Mouse (Mus musculus) T-cell, adult 2 months (primary cell): ENCODE results near the gene Ubtf.
"Not testable (repeated sequence)": the region's sequence is repeated elsewhere in the genome, so short reads cannot be mapped to it uniquely, and the experiment has no call there.

Experiments used
- DNase-seq: peaks from one replicate; pipeline ENCODE4 v3.0.0; 2022; ENCODE audit warnings: low spot score

Gene Ubtf

DNA sequence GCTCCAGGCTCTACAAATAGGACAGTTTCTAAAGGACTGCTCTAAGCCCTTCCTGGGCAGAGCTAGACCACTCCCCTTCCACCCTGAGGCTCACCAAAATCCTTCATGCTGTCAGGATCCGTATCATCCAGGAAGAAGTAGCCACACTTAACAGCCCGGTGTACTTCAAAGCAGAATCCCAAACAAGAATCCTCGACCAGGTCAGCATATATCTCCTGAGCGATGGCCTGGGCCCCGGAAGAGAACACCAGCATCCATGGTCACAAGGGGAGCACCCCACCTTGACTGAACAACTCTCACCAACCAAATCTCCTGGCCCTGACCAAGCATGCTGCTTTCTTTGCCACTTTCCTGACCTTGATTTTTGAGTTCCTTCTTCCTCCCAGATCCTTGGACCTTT, 25.1 kb downstream of the Ubtf start:
- no peak for DNase-seq

DNA sequence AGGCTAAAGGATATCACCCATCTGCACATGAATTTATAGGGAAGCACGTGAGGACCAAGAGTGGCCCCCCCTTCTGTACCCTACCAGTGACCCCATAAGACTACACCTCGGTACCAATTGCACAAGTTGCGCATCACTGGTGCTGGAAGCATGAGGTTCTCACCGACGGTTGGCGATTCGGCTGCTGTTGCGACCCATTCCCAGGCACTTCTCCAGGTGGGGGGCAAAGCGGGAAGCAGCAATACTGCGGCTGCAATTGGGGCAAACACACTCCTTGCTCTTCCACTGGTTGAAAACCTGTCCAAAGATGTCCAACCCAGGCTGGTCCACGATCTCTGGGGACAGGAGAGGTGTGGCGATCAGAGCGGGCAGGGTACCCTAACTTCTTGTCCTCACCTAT, 25.6 kb downstream of the Ubtf start:
- no peak for DNase-seq

GRCm38 (mm10) chr11:102291051-102291535, 28.4 kb downstream of the Ubtf start:
- DNase-seq, result no peak

- DNase-seq, result no peak
These were observed 29.4 kb downstream of the Ubtf start for GRCm38 (mm10) chr11:102290141-102290540.

DNA sequence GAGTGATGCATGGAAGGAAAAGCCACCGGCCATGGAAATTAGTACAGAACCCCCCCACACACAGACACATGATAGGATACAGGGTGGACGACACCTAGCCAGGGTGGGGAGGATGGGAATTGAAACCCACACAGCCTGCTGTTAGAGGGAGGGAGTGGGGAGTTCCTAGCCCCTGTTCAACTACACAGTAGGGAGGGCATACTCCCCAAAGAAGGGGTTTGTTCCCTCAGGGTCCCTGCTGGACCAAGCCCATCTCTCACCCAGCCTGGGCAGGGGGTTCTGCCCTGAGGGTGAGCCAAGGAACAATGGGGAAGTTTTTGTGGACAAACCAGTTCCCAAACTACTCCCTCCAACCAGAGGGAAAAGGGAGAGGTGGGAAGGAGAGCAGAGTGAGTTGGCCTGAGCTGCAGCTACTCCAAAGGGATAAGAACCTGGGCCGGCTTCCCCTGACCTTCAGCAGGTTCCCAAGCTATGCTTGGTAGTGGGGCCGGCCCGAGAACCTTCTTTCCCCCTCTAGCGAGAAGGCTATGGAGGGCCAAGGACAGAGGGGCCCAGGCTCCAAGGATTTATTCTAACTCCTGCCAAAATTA, 29.9 kb downstream of the Ubtf start:
- no peak for DNase-seq

DNA sequence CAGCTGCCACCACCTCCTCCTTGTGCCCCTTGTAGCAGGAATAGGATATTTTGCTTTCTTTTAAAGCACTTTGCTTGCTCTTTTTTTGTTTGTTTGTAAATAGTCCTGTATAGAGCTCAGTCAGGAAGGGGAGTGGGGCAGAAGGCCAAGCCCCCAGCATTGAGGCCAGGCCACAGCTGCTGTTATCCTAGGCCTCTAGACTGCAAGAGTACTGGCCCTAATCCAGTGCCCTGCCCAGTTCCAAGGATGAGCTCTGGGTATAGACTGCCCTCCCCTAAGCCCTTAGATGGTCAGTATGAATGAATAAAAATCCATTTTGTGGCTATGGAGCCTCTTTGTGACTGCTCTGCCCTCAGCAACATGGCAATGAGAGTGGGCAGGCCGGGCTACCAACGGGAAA, 30.6 kb downstream of the Ubtf start:
- DNase-seq, result no peak

DNA sequence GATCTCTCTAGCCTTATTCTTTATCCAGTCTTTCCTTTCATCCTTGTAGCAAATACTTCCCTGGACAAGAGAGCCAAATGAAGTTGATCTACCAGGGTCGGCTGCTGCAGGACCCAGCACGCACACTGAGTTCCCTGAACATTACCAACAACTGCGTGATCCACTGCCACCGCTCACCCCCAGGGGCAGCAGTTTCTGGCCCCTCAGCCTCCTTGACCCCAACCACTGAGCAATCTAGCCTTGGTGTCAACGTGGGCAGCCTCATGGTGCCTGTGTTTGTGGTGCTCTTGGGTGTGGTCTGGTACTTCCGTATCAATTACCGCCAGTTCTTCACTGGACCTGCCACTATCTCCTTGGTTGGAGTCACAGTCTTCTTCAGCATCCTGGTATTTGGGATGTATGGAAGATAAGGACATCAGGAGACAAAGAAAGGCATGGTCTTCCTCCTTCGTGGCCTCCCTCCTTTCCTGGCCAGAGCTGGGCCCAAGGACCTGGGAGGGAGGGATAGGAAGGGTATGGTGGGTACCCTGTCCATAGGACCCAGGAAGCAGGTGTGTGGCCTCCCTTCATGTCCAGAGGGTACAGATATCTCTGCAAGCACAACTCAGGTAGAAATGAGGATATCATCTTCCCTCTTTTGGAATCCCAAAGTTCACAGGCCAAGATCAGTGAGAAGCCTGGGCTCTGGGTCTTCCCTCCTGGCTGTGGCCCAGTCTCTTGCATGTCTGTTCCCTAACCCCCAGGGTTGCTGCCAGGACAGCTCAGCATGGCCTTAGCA, 31.3 kb downstream of the Ubtf start:
- DNase-seq, result no peak

DNA sequence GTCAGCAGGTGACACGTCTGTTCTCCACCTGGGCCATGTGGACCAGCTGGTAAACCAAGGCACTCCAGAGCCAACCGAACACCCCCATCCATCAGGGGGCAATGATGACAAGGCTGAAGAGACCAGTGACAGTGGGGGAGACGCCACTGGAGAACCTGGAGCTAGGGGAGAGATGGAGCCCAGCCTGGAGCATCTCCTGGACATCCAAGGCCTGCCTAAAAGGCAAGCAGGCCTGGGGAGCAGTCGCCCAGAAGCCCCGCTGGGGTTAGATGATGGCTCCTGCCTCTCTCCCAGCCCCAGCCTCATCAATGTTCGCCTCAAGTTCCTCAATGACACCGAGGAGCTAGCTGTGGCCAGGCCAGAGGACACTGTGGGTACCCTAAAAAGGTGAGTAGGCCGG, 32.1 kb downstream of the Ubtf start:
- no peak for DNase-seq

DNA sequence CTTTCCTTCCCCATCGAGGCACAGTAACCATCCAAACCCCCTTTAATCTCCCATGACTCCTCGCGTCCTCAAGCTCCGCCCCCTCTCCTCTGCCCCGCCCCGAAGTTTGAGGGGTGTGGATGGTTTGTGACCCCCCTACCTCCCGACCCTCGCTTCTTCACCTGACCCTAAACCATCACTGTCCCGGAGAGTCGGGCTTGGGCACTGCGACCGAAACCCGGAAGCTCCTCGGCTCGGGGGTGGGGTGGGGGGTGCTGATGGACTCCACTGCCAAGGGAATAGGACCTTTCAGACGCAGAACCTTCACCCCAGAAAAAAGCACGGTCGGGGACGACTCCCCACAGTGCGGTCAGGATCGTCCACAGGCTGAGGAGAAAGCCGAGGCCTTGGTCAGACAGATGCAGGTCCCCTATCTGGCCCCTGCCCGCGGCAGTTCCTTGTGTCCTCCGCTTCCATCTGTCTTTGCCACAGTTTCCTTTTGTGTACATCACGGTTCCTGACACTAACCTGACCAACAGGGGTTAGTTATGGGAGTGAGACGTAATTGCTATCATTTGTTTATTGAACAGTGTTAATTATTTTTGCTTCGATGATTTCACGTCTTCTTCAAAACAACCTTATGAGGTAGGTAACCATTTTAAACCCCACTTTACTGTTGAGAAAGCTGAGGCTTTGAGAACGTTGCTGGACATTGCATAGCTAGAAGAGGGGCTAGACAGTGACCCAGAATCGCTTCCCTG, 34.3 kb downstream of the Ubtf start:
- DNase-seq, result peak; percentile 17

GRCm38 (mm10) chr11:102284501-102285094, 34.9 kb downstream of the Ubtf start, which contains the start of gene Tmub2:
TSS of gene Tmub2 (plus strand) at chr11:102284931.
- peak; percentile 96 for DNase-seq

DNA sequence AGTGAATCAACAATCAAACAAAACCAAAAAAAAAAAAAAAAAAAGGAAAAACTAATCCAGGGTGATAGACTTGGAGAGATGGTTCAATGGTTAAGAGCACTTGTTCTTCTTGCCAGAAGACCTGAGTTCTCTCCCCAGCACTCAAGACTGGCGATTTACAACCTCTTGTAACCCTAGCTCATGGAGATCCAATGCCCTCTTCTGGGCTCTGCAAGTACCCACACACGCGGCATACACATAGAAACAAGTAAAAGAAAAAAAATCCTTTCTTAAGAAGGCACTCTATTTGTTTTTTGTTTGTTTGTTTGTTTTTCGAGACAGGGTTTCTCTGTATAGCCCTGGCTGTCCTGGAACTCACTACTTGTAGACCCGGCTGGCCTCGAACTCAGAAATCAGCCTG, 35.6 kb downstream of the Ubtf start:
- no peak for DNase-seq

- DNase-seq, result not testable (repeated sequence)
These were observed 39.3 kb downstream of the Ubtf start for GRCm38 (mm10) chr11:102280267-102280666.

GRCm38 (mm10) chr11:102279595-102279994, 39.9 kb downstream of the Ubtf start:
- no peak for DNase-seq

DNA sequence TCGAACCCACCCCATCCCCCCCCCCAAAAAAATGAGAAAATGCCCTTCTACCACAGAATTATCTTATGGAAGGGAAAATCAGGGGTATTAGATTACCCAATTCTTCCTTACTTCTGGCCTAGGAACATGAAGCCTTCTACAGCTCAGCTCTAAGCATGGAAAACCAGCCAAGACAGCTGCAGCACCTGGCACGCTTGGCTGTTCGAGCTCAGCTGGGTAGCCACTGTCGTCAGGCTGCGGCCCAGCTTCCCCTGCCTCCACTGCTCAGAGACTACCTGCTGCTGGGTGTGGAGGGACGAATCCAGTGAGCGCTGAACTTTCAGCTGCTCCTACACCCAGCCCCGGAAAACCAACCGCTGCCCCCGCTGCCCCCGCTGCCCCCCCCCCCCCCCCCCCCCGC, 41.8 kb downstream of the Ubtf start:
- no peak for DNase-seq

GRCm38 (mm10) chr11:102276411-102276915, 43.1 kb downstream of the Ubtf start:
- DNase-seq, result no peak

DNA sequence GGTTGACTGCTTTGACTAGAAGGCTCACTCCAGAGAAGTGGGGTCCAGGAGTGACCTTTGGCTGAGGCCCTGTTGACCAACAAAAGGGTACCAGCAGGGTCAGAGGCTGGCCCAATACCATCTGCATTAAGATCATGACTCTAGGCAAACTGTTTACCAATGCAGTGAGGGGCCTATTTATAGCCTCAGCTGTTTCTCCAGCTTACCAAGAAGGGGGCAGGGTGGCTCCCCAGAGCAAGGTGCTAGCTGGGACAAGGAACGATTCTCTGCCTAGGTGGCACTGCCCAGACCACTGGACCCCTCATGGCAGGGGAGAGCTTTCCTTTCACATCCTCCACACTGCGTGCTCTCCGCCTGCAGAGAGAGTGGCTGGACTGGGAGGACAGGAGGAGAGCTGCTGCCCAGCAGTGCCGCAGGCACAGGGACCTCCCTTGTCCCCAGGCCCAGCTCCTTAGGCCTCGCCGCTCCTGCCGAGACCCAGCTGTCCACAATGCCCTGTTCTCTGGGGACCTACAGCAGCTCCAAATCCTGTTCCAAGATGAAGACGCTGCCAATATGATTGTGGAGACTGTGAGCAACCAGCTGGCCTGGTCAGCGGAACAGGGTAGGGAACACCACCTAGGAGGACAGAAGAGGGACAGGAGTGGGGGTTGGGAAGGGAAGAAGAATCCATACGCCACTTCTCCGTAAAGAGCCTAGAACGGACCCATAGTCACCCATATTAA, 50.9 kb downstream of the Ubtf start, which contains the start of gene Asb16:
TSS of gene Asb16 (plus strand) at position 224 of the 725 bp plus-strand sequence.
- no peak for DNase-seq

GRCm38 (mm10) chr11:102267480-102267879, 52.1 kb downstream of the Ubtf start:
- DNase-seq, result peak; percentile 39

GRCm38 (mm10) chr11:102266631-102267355, 52.7 kb downstream of the Ubtf start:
- no peak for DNase-seq

DNA sequence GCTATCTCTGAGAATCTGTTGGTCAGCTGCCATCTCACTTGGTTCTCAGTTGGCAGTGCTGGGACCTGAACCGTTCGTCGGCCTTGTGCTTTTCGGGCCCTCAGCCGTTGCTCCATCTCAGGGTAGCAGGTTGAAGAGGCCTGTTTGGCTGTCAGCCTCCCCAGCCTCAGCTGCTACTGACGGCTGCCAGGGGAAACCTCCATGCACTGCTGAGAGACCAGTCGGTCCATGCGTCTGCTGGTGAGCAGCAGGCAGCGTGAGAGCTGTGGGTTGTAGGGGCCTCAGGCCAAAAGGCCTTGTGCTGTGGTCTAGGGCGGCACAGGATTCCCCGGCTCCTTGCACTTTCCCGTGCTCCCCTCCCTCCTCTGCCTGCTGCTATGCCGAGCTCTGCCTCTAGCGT, 53.7 kb downstream of the Ubtf start:
- DNase-seq, result no peak

DNA sequence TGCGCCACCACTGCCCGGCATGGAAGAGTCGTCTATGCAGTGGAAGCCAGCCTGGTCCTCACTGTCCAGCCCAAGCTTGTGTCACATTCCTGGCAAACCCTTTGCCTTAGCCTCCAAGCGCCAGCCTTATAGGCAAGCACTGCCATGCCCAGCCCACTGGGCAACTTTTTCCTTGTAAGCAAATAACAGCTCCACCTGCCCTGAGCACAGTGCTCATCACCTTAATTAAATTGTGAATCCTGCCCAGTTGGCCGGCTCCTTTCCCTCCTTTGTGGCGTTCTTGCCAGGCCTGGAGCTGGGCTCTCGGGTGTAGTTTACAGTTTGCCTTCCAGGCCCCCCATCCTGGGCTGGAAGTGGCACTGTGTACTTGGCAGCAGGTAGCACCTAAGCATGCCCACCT, 56.3 kb downstream of the Ubtf start:
- DNase-seq, result no peak

GRCm38 (mm10) chr11:102258521-102258920, 61.0 kb downstream of the Ubtf start:
- no peak for DNase-seq
